Mouse (Mus musculus) neural tube, embryonic 10.5 days (tissue): ENCODE measurements around the gene D930048N14Rik.
A peak's percentile ranks its signal among the peaks of the same experiment; 100 is the strongest.
"Not testable (repeated sequence)": the region's sequence is repeated elsewhere in the genome, so short reads cannot be mapped to it uniquely, and the experiment has no call there.

ENCODE experiments used
- DNase-seq: peaks from one replicate; pipeline ENCODE4 v3.0.0-alpha.2; 2017; ENCODE audit warnings: low spot score; ENCODE audit errors: extremely low spot score

D930048N14Rik gene

GRCm38 (mm10) chr11:51652889-51653418 is 2.2 kb downstream of the D930048N14Rik start:
- no peak for DNase-seq

DNA sequence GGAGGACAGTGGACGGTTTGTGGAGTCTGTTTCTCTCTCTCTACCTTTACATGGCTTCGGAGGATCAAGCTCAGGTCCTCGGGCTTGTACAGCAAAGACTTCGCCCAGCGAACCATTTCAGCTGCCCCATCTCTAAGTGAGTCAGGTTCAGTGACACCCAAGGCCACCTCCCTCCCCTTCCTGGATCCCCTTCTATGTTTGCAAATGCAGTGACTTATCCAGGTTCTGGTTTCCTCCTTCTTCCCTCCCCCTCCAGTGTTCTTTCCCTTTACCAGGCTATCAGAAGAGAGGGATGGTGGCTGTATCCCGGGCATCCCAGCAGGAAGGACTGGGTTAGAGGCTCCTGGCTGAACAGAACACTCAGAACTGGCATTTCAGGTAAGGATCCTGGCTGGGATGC is 3.0 kb downstream of the D930048N14Rik start:
- no peak for DNase-seq

GRCm38 (mm10) chr11:51654891-51655290 is 4.1 kb downstream of the D930048N14Rik start:
- no peak for DNase-seq

DNA sequence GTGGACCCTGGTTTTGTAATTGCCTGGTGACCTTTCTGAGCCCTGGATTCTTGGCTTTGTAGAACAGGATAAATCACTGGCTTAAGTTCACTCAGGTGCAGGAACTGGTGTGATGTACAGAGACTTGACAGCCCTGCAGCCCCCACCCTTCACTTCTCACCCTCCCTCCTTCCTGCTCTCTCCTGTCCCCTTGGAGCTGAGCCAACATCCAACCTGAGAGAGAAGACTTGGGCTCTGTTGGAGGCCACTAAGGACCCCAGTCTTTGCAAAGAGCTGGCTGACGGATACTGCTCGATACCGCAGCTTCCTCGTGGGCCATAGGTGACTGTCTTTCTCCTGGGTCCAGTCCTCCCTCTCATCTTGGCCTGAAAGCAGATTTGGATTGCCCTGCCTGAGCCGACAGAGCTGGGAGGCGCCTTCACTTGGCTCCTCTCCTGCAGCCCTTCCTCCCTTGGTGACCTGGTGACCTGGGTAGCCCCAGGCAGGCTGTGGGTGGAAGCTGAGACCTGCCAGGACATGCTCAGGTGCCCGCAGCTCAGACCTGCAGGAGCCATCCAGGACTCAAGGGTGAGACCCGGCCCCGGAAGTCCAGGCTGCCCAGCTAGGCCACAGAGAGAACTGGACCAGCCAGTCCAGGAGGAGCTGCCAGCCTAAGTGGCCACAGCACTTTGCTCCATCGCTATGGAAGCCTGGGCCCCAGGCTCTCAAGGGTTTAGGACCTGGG is 6.2 kb downstream of the D930048N14Rik start:
- DNase-seq, result no peak

- DNase-seq, result no peak
Observed at GRCm38 (mm10) chr11:51658291-51658690, 7.5 kb downstream of the D930048N14Rik start.

DNA sequence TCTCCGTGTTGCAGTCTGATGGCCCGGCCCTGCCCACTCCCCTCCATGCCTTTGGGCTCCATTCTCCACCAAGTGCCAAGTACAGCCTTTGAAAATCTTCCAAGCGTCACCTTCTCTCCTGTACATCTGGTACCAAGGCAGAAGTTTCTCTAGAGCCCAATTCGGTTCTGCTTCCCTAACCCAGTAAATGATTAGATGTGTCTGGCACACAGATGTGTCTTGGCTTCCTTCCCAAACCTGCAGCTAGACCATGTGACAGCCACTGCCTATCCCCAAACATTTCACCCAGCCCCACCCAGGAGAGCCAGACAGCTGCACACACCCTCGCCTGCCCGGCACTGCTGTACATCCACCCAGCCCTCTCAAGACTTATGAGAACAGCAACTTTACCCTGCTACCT is 8.0 kb downstream of the D930048N14Rik start:
- no peak for DNase-seq

DNA sequence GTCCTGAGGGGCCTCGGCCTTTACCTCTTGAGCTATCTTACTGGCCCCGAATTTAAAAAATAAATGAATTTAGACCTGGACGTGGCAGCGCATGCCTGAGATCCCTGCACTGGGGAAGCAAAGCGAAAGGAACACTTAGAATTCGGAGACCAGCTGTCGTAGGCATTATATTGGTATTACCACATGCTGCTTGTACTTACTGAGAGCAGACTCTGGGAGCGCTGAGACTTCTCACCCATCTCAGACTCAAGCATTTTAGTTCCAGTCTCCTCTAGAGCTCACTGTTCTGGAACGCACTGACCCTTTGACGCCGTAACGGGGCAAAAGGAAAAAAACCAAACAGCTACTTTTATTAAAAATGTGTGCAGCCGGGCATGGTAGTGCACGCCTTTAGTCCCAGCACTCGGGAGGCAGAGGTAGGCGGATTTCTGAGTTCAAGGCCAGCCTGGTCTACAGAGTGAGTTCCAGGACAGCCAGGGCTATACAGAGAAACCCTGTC is 11.2 kb downstream of the D930048N14Rik start:
- DNase-seq, result no peak

GRCm38 (mm10) chr11:51662632-51663031 is 11.9 kb downstream of the D930048N14Rik start:
- no peak for DNase-seq

DNA sequence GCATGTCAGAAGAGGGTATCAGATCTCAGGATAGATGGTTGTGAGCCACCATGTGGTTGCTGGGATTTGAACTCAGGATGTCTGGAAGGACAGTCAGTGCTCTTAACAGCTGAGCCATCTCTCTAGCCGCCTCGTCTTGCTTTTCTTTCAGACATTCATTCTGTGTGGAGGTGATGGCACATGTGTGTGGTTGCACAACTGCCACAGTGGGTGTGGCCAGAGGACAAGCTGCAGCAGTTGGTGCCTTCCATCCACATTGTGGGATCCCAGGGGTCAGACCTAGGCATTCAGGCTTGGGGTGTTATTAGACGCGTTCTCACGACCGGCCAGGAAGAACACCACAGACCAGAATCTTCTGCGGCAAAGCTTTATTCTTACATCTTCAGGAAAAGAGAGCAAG is 14.0 kb downstream of the D930048N14Rik start:
- not testable (repeated sequence) for DNase-seq

GRCm38 (mm10) chr11:51670846-51671245 is 20.1 kb downstream of the D930048N14Rik start:
- no peak for DNase-seq

- no peak for DNase-seq
Observed at GRCm38 (mm10) chr11:51671376-51671775, 20.6 kb downstream of the D930048N14Rik start.

DNA sequence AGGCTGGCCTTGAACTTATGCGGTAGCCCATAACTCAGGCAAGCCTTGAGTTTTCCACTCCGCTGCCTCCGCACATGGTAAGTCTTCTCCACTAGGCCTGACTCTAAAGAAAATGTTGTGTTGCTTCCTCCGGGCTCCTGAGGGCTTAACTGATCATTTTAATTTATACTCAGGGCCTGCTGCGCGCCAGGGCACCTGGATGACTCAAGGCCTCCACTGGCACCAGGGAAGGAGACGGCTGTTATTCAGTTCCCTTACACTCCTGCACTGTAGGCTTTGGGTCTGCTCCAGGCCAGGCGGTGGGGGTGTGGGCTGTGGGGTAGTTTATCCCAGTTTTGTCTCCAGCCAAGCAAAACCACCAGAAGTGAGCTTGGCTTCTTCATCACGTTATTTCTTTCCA is 22.5 kb downstream of the D930048N14Rik start:
- no peak for DNase-seq

GRCm38 (mm10) chr11:51675386-51675785 is 24.6 kb downstream of the D930048N14Rik start:
- no peak for DNase-seq

GRCm38 (mm10) chr11:51677737-51678418 is 27.1 kb downstream of the D930048N14Rik start:
- DNase-seq, result no peak

DNA sequence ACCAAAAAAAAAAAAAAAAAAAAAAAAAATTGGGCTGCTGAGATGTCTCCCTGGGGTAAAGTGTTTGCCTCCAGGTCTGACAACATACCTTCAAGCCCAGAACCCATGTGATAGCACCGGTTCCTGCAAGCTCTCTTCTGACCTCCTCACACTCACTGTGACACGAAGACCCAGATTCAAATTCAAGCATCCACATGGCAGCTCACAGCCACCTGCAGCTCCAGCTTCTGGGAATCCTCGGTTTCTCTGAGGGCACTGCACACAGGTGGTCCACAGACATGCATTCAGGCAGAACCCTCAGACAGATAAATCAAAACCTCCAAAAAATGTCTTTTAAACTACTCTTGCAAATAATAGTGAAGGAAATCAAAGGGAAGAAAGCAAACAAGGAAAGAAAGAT is 28.7 kb downstream of the D930048N14Rik start:
- DNase-seq, result no peak

DNA sequence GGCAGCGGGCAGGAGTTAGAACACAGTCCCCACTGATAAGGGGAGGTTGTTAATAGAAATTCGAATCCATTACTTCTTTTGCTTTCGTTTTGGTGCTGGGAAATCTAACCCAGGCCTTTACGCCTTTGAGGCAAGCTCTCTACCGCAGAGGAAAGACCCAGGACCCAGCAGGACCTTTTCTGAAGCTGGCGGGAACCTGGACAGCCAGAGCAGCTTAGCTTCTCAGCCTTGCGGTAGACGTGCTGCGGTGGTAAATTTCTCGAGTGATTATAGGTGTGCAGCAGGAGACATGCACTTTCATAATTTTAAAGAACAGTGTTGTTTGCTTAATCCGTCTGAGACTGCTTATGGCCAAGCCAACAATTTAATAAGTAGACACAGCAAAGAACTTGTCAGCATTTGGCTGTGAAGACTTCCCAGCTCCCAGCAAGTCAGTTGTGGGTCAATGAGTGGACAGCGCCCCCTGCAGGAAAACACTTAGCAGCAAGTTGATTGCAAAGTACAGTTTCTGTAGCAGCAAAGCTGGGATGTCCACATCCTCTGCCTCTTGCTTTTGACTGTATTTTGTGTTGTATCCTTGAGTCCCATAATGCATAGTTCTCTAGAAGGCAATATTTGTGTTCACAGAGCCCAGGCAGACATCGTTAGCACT is 30.7 kb downstream of the D930048N14Rik start:
- DNase-seq, result peak; percentile 87

DNA sequence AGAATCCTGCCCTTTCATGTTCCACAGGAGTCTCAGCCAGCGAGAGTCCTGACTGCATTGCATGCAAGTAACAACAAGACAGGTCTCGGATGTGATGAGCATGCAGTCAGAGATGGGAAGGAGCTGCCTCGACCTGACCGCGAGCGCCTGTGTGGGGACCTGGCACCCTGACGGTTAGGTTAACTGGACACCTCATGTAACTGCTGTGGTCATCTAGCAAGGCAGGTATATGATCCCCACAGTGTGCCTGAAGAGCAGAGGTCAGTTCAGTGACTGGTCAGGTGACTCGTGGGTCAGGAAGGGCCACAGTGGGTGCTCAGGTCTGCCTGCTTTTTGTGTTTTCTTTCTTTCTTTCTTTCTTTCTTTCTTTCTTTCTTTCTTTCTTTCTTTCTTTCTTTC is 31.2 kb downstream of the D930048N14Rik start:
- DNase-seq, result no peak

- DNase-seq, result peak; percentile 100
Observed at GRCm38 (mm10) chr11:51688330-51689328, 37.9 kb downstream of the D930048N14Rik start, which contains the start of gene 0610009B22Rik. Gene 0610009B22Rik, minus strand, starts transcription at chr11:51688874.

DNA sequence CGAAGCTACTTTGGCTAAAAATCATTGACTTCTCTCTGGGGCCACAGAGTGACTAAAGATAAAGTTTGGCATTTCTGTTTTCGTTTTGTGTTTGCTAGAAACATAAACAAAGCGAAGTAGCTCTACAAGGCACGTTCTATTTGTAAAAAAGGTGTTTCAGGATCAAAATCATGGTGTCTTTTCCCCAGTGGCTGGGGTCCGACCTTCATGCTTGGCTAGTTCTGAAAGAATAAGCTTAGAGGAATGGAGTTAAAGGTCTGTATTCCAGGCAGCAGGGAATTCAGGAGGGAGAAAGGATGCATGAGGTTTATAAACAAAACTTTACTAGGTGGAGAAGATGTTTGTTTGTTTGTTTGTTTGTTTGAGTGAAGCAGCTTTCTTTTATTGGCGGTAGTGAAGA is 38.6 kb downstream of the D930048N14Rik start:
- peak; percentile 25 for DNase-seq

DNA sequence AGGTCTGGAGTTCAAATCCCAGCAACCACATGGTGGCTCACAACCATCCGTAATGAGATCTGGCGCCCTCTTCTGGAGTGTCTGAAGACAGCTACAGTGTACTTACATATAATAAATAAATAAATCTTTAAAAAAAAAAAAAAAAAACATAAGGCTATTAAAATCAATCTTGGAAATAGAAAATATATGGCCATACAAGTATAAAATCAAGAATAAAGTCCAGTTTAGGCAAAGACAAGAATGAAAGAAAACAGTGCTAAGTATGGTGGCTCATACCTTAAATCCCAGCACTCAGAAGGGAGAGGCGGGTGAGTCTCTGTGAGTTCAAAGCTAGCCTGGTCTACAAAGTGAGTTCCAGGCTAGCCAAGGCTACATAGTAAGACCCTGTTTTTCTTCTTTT is 39.8 kb downstream of the D930048N14Rik start:
- not testable (repeated sequence) for DNase-seq

- DNase-seq, result no peak
Observed at GRCm38 (mm10) chr11:51694984-51695383, 44.2 kb downstream of the D930048N14Rik start.
